Mouse (Mus musculus) kidney, postnatal 14 days (tissue): Measurements from ENCODE around the gene Trpm8.

Experiments used
- DNase-seq: peaks from one replicate; pipeline ENCODE4 v3.0.0; 2022; ENCODE audit warnings: mixed read lengths

Gene Trpm8

GRCm38 (mm10) chr1:88267489-88267888 lies 10.0 kb upstream of the Trpm8 start:
- no peak for DNase-seq

GRCm38 (mm10) chr1:88268070-88268469 lies 9.4 kb upstream of the Trpm8 start:
- DNase-seq: no peak

GRCm38 (mm10) chr1:88269539-88270309 lies 7.7 kb upstream of the Trpm8 start:
- no peak for DNase-seq

GRCm38 (mm10) chr1:88272851-88273250 lies 4.6 kb upstream of the Trpm8 start:
- DNase-seq: no peak

- peak; percentile 7 for DNase-seq
Observed at GRCm38 (mm10) chr1:88273326-88273725, 4.1 kb upstream of the Trpm8 start.

- peak; percentile 12 for DNase-seq
Observed at GRCm38 (mm10) chr1:88273832-88274231, 3.6 kb upstream of the Trpm8 start.

GRCm38 (mm10) chr1:88274371-88275077 lies 2.9 kb upstream of the Trpm8 start:
- peak; percentile 28 for DNase-seq

DNA sequence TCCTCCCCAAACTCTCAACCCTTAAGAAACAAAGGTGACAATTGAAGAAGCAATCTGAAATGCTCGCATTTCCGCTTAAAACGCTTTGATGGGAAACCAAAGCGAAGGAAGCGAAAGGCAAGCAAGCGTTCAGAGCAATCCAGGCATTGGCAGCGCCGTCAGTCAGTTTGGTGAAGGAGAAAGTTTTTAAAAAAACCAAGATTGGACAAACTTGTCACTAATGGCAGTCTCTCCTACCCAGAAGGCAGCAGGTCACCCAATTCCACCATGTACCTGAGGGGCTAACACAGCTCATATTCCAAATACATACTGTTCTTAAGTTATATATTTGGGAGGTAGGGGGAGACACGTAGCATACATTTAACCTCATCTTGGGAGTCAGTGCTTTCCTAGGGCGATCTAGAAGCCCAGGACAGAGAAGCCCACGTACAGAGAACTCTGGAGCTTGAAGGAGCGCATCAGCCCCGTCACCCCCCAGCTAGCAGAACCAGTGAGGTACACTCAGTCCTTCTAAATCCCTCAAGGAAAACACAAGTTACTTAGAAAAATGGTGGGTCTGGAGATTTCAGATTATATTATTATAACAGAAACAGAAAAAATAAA lies 2.3 kb upstream of the Trpm8 start:
- DNase-seq: peak; percentile 6

GRCm38 (mm10) chr1:88275698-88276523 lies 1.6 kb upstream of the Trpm8 start:
- peak; percentile 14 for DNase-seq

GRCm38 (mm10) chr1:88276524-88277097 lies 850 bp upstream of the Trpm8 start:
- DNase-seq: peak; percentile 21

DNA sequence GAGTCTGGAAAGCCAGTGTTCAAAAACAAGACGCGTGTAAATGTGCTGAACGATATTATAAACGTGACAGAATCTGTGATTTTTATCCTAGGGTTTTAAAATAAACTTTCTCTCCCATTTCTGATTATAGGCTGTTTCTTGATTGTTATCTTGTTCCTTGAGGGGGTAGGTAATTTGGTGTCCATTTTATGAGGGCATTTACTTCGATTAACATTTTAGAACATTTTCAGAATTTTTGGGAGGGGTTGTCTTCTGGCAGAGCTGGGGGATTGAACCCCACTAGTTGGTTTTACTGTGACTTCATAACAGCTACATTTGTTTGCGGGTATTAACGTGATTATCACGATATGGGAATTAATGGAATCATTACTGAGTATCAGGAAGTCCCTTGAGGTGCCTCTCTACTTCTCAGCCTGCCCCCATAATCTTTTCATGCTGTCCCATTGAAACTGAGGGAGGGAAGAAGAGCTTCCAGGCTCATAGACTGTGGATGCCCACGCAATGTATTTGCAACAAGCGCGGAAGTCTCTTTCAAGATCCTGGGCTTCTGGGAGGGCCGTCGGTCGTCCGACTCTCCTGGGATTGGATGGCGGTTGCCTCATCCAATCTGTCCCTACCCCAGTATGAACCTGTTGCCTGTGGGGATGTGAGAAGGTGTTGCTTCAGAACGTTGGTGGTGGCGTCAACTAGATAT lies 504 bp downstream of the Trpm8 start:
- no peak for DNase-seq

DNA sequence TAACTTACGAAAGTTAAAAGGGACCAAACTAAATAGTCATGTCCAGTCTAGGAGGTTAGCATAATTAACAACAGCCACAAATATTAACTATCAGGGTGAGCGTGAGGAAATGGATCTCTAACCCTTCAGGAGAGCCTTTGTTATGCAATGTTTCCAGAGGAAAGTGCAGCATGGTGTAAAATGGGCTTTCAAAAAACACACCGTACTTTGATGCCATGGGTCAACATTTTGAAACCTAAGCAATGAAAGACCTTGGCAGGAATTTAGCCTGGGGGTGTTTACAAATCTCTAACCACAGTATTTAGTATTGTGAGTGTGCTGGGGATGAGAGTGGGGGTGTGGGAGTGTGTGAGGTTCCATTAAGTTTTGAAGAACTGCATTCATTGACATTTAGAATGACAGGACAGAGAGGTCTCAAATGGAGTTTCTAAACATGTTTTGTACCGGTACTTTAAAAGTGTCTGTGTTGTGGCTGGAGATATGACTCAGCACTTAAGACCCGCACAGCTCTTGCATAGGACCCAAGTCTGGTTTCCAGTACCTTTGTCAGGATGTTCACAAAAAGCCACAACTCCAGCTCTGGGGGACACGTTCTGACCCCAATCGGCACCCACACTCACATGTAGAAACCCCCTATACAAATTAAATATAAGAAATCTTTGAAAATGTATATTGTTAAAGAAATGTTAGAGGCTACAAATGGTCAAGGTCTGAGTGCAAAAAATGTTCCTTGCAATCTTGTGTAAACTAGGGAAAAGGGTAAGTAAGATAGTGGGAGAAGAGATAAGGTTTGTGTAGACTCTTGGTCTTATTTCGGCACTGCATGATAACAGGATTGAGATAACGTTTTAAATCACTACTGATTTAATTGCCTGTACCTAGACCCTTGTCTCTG lies 1.9 kb downstream of the Trpm8 start:
- peak; percentile 74 for DNase-seq

DNA sequence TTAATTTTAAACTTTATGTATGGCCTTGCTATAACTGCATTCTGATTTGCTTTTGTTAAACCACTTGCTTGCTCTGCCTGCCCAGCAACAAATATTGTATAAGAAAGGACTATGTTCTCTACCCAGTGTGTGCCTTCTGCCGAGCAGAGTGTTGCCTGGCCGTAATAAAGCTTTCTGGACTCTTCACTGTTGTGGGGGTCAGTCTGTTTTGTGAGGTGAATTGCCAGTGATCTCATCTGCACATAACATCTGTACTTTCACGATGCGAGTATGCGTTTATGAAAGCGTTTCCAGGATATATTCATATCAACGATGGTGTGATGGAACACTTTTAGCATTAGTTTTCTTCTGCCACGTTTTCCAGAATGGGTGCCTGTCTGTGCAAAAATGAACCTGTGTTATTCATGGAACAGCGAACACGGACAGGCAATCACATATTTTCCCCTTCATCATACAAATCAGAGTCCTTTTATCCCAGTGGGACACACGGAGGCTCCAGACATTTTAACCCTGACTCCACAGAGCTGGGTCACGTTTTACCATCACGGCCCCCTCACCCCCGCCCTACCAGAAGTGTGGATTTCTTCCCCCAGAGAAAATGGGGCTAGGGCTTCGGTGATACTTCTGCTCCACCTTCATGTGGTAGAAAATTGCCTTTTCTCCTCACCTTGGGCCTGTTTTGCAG lies 2.7 kb downstream of the Trpm8 start:
- no peak for DNase-seq

- no peak for DNase-seq
Observed at GRCm38 (mm10) chr1:88282301-88282700, 4.8 kb downstream of the Trpm8 start.

- peak; percentile 17 for DNase-seq
Observed at GRCm38 (mm10) chr1:88283376-88284227, 6.1 kb downstream of the Trpm8 start.

DNA sequence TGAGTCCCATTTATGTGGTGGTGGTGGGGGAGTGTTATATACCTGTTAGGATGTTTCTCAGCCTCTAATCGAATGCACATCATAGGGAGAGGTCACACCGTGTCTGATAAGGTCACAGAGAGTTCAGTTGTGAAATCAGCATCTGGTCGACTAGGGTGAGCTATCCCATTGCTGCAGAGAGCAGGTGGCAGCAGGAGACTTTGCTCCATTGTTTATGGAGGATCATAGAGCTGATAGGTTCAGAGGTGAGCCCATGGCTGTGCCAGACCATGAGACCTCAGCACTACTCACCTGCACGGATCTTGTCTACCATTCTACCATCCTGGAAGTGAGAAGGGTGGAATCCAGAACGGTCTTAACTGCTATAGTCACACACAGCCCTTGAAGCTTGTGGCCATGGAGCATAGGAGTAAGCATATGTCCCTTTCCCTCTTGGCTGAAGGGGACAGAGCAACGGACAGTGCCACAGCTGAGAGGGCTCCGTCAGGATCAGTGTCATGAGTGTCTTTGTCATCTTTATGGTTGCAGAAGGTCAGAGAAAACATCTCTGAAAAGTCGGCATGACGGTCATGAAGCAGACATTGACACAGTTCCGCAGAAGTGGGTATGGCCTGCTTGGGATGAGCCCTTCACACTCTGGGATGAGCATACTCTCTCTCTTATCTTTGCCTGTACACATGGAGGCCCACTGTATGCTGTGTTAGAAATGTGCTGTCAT lies 6.9 kb downstream of the Trpm8 start:
- DNase-seq: no peak

- DNase-seq: peak; percentile 51
Observed at GRCm38 (mm10) chr1:88284946-88285320, 7.5 kb downstream of the Trpm8 start.

DNA sequence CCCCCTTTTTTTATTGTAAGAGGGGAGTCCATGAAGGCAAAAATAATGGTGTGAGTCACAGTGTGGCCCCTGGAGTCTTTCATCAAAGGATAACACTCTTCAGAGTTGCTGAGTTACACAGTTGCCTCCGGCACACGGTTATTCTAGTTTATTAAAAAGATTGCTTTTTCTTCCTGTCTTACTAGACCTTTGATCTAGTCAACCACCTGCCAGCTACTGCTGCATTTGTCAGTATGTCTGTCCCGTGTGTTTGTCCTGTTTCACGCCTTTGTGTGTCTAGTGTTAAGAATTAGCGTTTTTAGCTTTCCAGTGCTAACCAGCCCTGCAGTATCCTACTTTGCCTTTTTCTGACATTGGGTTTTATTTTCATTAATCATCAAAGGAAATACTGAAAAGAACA lies 8.2 kb downstream of the Trpm8 start:
- no peak for DNase-seq
